Mouse (Mus musculus) ES-E14 (cell line): Measurements from ENCODE around the gene Coq3. TPM values are rescaled to one million over a fixed set of nuclear protein-coding genes. Genes with fewer than 3 reads are reported as not detected.

Source experiments
- DNase-seq: peaks from one replicate; pipeline ENCODE4 v3.0.0-alpha.2; 2013; ENCODE audit warnings: low read depth, low spot score
- H3K27ac ChIP-seq: 2 replicates; pipeline ENCODE4 v1.5.1; 2012; ENCODE audit warnings: low read depth, mild to moderate bottlenecking, low read length, moderate library complexity, mixed read lengths; ENCODE audit not compliant: poor library complexity, insufficient read depth, severe bottlenecking
- H3K36me3 ChIP-seq: 2 replicates; pipeline ENCODE4 v1.6.1; 2012; ENCODE audit warnings: mild to moderate bottlenecking, low read length, moderate library complexity, mixed read lengths; ENCODE audit not compliant: control insufficient read depth, poor library complexity, insufficient read depth, severe bottlenecking
- H3K4me1 ChIP-seq, 2 experiments: fragments of 150-350 bp in 1 of 2; sonication (generic) in 1 of 2; 2 replicates each; pipeline ENCODE4 v1.6.1; 2012; ENCODE audit warnings: low read length in 2 of 2, mild to moderate bottlenecking in 1 of 2, mixed read lengths in 1 of 2; ENCODE audit not compliant: control insufficient read depth in 2 of 2, insufficient read depth in 2 of 2, poor library complexity in 1 of 2
- H3K4me3 ChIP-seq, 2 experiments: fragments of 150-350 bp in 1 of 2; sonication (generic) in 1 of 2; 2 replicates each; pipeline ENCODE4 v1.5.1; 2012; ENCODE audit warnings: low read length in 2 of 2, low read depth in 1 of 2, mild to moderate bottlenecking in 1 of 2, mixed read lengths in 1 of 2; ENCODE audit not compliant: insufficient read depth in 1 of 2, poor library complexity in 1 of 2, severe bottlenecking in 1 of 2
- H3K9ac ChIP-seq: 2 replicates; pipeline ENCODE4 v1.6.1; 2012; ENCODE audit warnings: low read depth, mild to moderate bottlenecking, low read length, mixed read lengths; ENCODE audit not compliant: poor library complexity, insufficient read depth, severe bottlenecking
- H3K9me3 ChIP-seq: fragments of 150-350 bp; sonication (generic); 2 replicates; pipeline ENCODE4 v1.6.1; 2012; ENCODE audit warnings: low read depth, mild to moderate bottlenecking, low read length; ENCODE audit not compliant: control insufficient read depth, insufficient read depth
- CHD2 ChIP-seq: IDR thresholded peaks from 2 replicates; pipeline ENCODE4 v1.6.1; 2014; ENCODE audit warnings: mild to moderate bottlenecking, low read depth, low read length, inconsistent platforms
- HCFC1 ChIP-seq: IDR thresholded peaks from 2 replicates; pipeline ENCODE4 v1.6.1; 2012; ENCODE audit warnings: low read length, inconsistent platforms, borderline replicate concordance; ENCODE audit not compliant: insufficient read depth
- MAFK ChIP-seq: IDR thresholded peaks from 2 replicates; pipeline ENCODE4 v1.6.1; 2014; ENCODE audit warnings: mild to moderate bottlenecking, low read depth, low read length, inconsistent platforms; ENCODE audit not compliant: insufficient read depth
- ZC3H11A ChIP-seq: IDR thresholded peaks from 2 replicates; pipeline ENCODE4 v1.6.1; 2012; ENCODE audit warnings: low read depth, mild to moderate bottlenecking, inconsistent platforms, low read length, borderline replicate concordance
- ZNF384 ChIP-seq: IDR thresholded peaks from 2 replicates; pipeline ENCODE4 v1.6.1; 2012; ENCODE audit warnings: low read depth, low read length, inconsistent platforms
- in situ Hi-C, 2 experiments: fragments of 600-800 bp; cut with MboI; formaldehyde crosslinking; loops; one replicate each; pipeline ENCODE4 v1.15.1; 2025; ENCODE audit warnings: low sequenced_read_pairs in 2 of 2, inconsistent platforms in 1 of 2; ENCODE audit not compliant: unreplicated experiment in 2 of 2
- total RNA-seq: library from RNA; depleted of rRNA; stranded (reverse); fragments of 300-350 nt; gene quantifications from 2 replicates; pipeline ENCODE4 v1.2.3, GENCODE M21; 2012; rRNA removed

Coq3 gene
- total RNA-seq, result 6.3 and 9.1 TPM in 2 replicates

- DNase-seq, result peak; percentile 71
- in situ Hi-C loops, result no loop called here
- no peaks in the 10 kb centered on the region for H3K4me1 ChIP-seq
- H3K9ac ChIP-seq, result peak within 1 kb of the TSS; percentile 90
- H3K36me3 ChIP-seq, result peaks cover 2% of the 10 kb centered on the region; the same call in 1 of the 2 replicates
- peak within 1 kb of the TSS; percentile 48 for H3K27ac ChIP-seq
- no peak for TF ChIP-seq MAFK
- TF ChIP-seq HCFC1, result peak; percentile 79
- H3K9me3 ChIP-seq, result no peaks in the 10 kb centered on the region
- peak within 1 kb of the TSS; percentile 79 to 91 for H3K4me3 ChIP-seq
Observed at GRCm38 (mm10) chr4:21879565-21880220, at the start of gene Coq3. Gene Coq3, plus strand, starts transcription at chr4:21879673.

- Histone ChIP-seq H3K9me3 (no peaks in the 10 kb centered on the region), H3K4me3 (no peak overlapping the region), H3K27ac (no peak overlapping the region), H3K9ac (no peak overlapping the region), H3K4me1 (no peaks in the 10 kb centered on the region), H3K36me3 (no peaks in the 10 kb centered on the region)
- TF ChIP-seq MAFK (no peak), ZC3H11A (no peak), ZNF384 (no peak), HCFC1 (no peak), CHD2 (no peak)
- in situ Hi-C loops, result no loop called here
- peak; percentile 49 for DNase-seq
Observed at GRCm38 (mm10) chr4:21832844-21833243, 46.6 kb upstream of the Coq3 start.

- Histone ChIP-seq H3K9ac (peak within 1 kb of the TSS; percentile 99), H3K27ac (peak within 1 kb of the TSS; percentile 97), H3K9me3 (no peaks in the 10 kb centered on the region), H3K4me3 (peak within 1 kb of the TSS; percentile 94), H3K4me1 (peaks cover 2% of the 10 kb centered on the region in 2 experiments; a peak in 2 of 4 replicates), H3K36me3 (no peaks in the 10 kb centered on the region)
- in situ Hi-C loops, result no loop called here
- DNase-seq, result peak; percentile 99
- TF ChIP-seq HCFC1, result peak; percentile 89
- no peak for TF ChIP-seq MAFK
- TF ChIP-seq ZNF384, result no peak
- 0 out of 2 replicates have a peak, but pooled peaks have one; percentile 73 for TF ChIP-seq CHD2
- peak; percentile 20; the same call in 1 of the 2 replicates for TF ChIP-seq ZC3H11A
Observed at GRCm38 (mm10) chr4:21847481-21848286, 31.8 kb upstream of the Coq3 start, which contains the start of gene Pnisr. Gene Pnisr, plus strand, starts transcription at chr4:21847583.

- peak overlapping the region; percentile 94 for H3K4me3 ChIP-seq
- in situ Hi-C loops, result no loop called here
- H3K27ac ChIP-seq, result peak overlapping the region; percentile 97
- peaks cover 2% of the 10 kb centered on the region in 2 experiments; a peak in 2 of 4 replicates for H3K4me1 ChIP-seq
- H3K9ac ChIP-seq, result peak overlapping the region; percentile 99
- no peaks in the 10 kb centered on the region for H3K9me3 ChIP-seq
- peak; percentile 84 for DNase-seq
- no peaks in the 10 kb centered on the region for H3K36me3 ChIP-seq
- TF ChIP-seq ZC3H11A (no peak), ZNF384 (no peak)
Observed at GRCm38 (mm10) chr4:21848287-21848630, 31.2 kb upstream of the Coq3 start.
